Mouse (Mus musculus) lung, adult 2 months (tissue): ENCODE measurements around the gene Ncl.

Experiments
- CTCF ChIP-seq: fragments of 200-500 bp; IDR thresholded peaks from 2 replicates; pipeline ENCODE4 v1.5.1; 2011; ENCODE audit warnings: mild to moderate bottlenecking, low read length, control low read depth; ENCODE audit not compliant: insufficient read depth
- POLR2A ChIP-seq: fragments of 200-500 bp; IDR thresholded peaks from 2 replicates; pipeline ENCODE4 v1.6.1; 2011; ENCODE audit warnings: low read depth, mild to moderate bottlenecking, control low read depth, low read length, borderline replicate concordance; ENCODE audit errors: extremely low read depth

GRCm38 (mm10) chr1:86350576-86350975, 8.6 kb downstream of the Ncl start:
- no peak for TF ChIP-seq CTCF
- TF ChIP-seq POLR2A: no peak
